Mouse (Mus musculus) intestine, embryonic 14.5 days (tissue): ENCODE results near the gene Acta1. TPM values are rescaled to one million over a fixed set of nuclear protein-coding genes. Genes with fewer than 3 reads are reported as not detected.

Experiments
- ATAC-seq: fragments of 200-750 bp; cut with Nextera tagmentation; replicated peaks from 2 replicates; pipeline ENCODE4 v1.8.0; 2017; ENCODE audit warnings: low read depth, moderate number of reproducible peaks, moderate TSS enrichment, moderate library complexity; ENCODE audit not compliant: low FRiP score, low TSS enrichment
- DNase-seq: peaks from one replicate; pipeline ENCODE4 v3.0.0-alpha.2; 2018; ENCODE audit warnings: low spot score
- H3K27ac ChIP-seq: fragments of 300-500 bp; sonication (generic); 2 replicates; pipeline ENCODE4 v1.5.1; 2014; ENCODE audit warnings: low read depth, mild to moderate bottlenecking, control low read depth
- H3K27me3 ChIP-seq: fragments of 300-500 bp; sonication (generic); replicated peaks from 2 replicates; pipeline ENCODE4 v1.6.1; 2014; ENCODE audit warnings: low read length, control low read depth; ENCODE audit not compliant: control insufficient read depth, insufficient read depth
- H3K36me3 ChIP-seq: fragments of 300-500 bp; sonication (generic); 2 replicates; pipeline ENCODE4 v1.6.1; 2014; ENCODE audit warnings: low read length, control low read depth; ENCODE audit not compliant: control insufficient read depth, insufficient read depth
- H3K4me1 ChIP-seq: fragments of 300-500 bp; sonication (generic); replicated peaks from 2 replicates; pipeline ENCODE4 v1.6.1; 2014; ENCODE audit warnings: low read length, control low read depth, mixed read lengths; ENCODE audit not compliant: control insufficient read depth, insufficient read depth
- H3K4me2 ChIP-seq: fragments of 300-500 bp; sonication (generic); 2 replicates; pipeline ENCODE4 v1.6.1; 2014; ENCODE audit warnings: low read length
- H3K4me3 ChIP-seq: fragments of 300-500 bp; sonication (generic); 2 replicates; pipeline ENCODE4 v1.5.1; 2014; ENCODE audit warnings: low read depth, low read length, control low read depth, mixed read lengths
- H3K9ac ChIP-seq: fragments of 300-500 bp; sonication (generic); 2 replicates; pipeline ENCODE4 v1.6.1; 2014; ENCODE audit warnings: mild to moderate bottlenecking, low read length
- H3K9me3 ChIP-seq: fragments of 300-500 bp; sonication (generic); 2 replicates; pipeline ENCODE4 v1.6.1; 2016; ENCODE audit warnings: low read length, control low read depth; ENCODE audit not compliant: control insufficient read depth
- WGBS: fragments of 180-500 bp; shearing (Covaris S2); extraction: QIAGEN DNeasy Blood & Tissue Kit; methylation state at CpG from one replicate; pipeline ENCODE4 v1.1.7; 2014; 5-methylcytosine and 5-hydroxymethylcytosine counted together
- polyA plus RNA-seq: library from polyadenylated mRNA; unstranded; fragments of >200 nt; fragmentation: Nextera tagmentation; extraction: Ambion mirVana; gene quantifications from 2 replicates; pipeline ENCODE4 v1.2.1, GENCODE M21; 2014

The Acta1 gene
- polyA plus RNA-seq, 1 experiment from 2014 or later: 1.3 TPM

DNA sequence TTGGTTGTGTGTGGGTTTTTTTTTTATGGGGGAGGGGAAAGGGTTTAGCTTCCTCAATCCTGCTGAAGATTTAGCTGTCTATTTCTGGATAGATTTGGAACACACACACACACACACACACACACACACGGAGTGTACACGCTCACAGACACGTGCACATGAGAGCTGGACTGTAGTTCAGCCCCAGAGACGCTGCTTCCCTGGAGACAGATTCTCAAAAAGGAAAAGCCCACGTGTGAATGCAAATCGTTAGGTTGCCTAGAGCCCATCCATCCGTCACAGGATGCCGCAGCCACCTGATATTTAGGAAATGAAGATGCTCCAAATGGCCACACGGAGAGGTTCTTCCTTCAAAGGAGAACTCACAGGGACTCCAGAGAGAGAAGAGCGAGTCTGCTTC lies 14.3 kb downstream of the Acta1 start:
- WGBS: 60% methylated on average over 10 of the region's 10 CpGs
- H3K36me3 ChIP-seq: no peaks in the 10 kb centered on the region
- H3K4me3 ChIP-seq: no peak overlapping the region
- no peak overlapping the region for H3K27ac ChIP-seq
- no peaks in the 10 kb centered on the region for H3K4me1 ChIP-seq
- H3K27me3 ChIP-seq: 0 out of 2 replicates have a peak, but pooled peaks cover 2% of the 10 kb centered on the region
- DNase-seq (no peak), ATAC-seq (no peak)
- no peaks in the 10 kb centered on the region for H3K9me3 ChIP-seq
- no peak overlapping the region for H3K9ac ChIP-seq
- no peak overlapping the region for H3K4me2 ChIP-seq

DNA sequence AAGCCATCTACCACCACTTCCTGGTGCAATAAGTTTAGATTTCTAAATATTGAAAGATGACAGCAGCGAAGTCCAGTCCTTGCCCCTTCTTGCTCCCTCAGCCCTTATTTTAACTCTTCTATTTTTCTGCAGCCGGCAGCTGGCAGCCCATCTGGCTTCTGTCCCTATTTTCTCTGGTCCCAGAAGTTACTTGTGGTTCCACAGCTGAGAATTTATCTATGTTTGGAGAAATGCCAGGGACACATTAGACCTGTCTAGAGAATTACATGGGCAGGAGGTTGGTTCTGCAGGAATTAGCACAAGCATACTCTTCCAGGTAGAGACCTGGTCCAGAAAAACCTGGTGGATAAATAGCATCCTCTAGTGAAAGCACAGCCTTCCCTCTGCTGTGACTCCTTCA lies 16.7 kb downstream of the Acta1 start:
- no peaks in the 10 kb centered on the region for H3K27me3 ChIP-seq
- DNase-seq (no peak), ATAC-seq (no peak)
- H3K27ac ChIP-seq: no peak overlapping the region
- H3K4me1 ChIP-seq: no peaks in the 10 kb centered on the region
- no peak overlapping the region for H3K9ac ChIP-seq
- H3K9me3 ChIP-seq: no peaks in the 10 kb centered on the region
- no peak overlapping the region for H3K4me3 ChIP-seq
- no peaks in the 10 kb centered on the region for H3K36me3 ChIP-seq
- 46% methylated on average over 2 of the region's 2 CpGs for WGBS
- H3K4me2 ChIP-seq: no peak overlapping the region

DNA sequence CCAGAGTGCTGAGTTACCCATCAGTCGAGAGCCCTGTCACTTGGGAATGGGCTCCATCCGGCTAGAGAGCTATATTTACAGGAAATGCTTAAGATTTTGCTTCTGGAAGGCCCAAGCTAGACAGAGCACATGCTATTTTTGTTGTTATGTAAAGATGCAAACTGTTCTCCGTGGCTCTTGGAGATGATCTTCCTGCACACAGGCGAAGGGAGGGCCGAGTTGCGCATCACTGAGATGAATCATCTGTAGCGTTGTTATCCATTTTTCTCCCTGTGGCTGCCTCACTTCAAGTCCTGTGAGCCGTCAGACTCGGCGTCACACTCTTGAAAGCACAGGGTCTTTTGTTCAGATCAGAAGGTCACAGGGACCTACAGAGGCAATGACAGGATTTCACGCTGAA lies 20.2 kb downstream of the Acta1 start:
- DNase-seq (no peak), ATAC-seq (no peak)
- Histone ChIP-seq H3K4me3 (no peak overlapping the region), H3K27ac (no peak overlapping the region), H3K36me3 (no peaks in the 10 kb centered on the region), H3K4me2 (no peak overlapping the region), H3K9ac (no peak overlapping the region), H3K27me3 (no peaks in the 10 kb centered on the region), H3K4me1 (no peaks in the 10 kb centered on the region), H3K9me3 (no peaks in the 10 kb centered on the region)
- WGBS: 80% methylated on average over 11 of the region's 11 CpGs

DNA sequence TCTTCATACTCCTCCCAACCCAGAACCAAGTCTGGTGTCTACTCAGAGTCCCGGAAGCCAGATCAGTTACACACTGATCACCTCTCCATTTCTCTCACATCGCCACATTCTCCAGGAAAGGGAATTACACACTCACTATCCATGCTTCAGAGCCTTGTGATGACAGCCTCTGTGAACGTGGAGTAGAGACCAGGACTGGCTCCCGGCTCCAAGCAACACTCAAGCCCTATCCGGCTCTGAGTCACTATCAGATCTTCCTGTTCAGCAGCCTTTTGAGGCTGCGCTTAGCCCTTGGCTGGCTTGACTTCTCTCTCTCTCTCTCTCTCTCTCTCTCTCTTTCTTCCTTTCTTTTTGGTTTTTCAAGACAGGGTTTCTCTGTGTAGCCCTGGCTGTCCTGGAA lies 21.2 kb downstream of the Acta1 start:
- no peak overlapping the region for H3K27ac ChIP-seq
- no peak for DNase-seq
- no peak overlapping the region for H3K4me2 ChIP-seq
- no peaks in the 10 kb centered on the region for H3K36me3 ChIP-seq
- no peak overlapping the region for H3K4me3 ChIP-seq
- no peaks in the 10 kb centered on the region for H3K4me1 ChIP-seq
- H3K9ac ChIP-seq: no peak overlapping the region
- no peaks in the 10 kb centered on the region for H3K9me3 ChIP-seq
- H3K27me3 ChIP-seq: no peaks in the 10 kb centered on the region
- no peak for ATAC-seq
- WGBS: 84% methylated on average over 6 of the region's 6 CpGs

DNA sequence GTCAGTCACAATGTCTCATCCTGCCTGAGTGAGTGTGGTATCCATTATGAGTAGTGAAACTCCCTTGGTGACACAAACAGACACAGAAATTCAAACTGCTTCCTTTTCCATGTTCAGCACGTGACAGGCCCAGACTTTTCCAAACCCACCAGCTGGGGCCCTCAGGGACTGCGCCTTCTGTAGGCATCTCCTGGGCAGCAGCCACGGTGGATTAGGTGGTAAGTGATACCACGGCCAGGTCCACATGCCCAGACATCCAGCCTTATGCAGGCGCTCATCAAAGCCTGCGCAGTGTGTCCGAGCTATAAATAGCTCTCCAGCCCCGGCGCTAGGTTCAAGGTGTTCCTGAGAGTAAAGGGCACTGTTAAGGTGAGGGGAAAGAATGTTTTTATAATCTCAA lies 22.5 kb downstream of the Acta1 start:
- Histone ChIP-seq H3K36me3 (no peaks in the 10 kb centered on the region), H3K4me2 (no peak overlapping the region), H3K9ac (no peak overlapping the region), H3K9me3 (no peaks in the 10 kb centered on the region), H3K4me1 (no peaks in the 10 kb centered on the region), H3K27ac (no peak overlapping the region), H3K4me3 (no peak overlapping the region), H3K27me3 (no peaks in the 10 kb centered on the region)
- ATAC-seq: no peak
- no peak for DNase-seq
- 75% methylated on average over 9 of the region's 9 CpGs for WGBS

DNA sequence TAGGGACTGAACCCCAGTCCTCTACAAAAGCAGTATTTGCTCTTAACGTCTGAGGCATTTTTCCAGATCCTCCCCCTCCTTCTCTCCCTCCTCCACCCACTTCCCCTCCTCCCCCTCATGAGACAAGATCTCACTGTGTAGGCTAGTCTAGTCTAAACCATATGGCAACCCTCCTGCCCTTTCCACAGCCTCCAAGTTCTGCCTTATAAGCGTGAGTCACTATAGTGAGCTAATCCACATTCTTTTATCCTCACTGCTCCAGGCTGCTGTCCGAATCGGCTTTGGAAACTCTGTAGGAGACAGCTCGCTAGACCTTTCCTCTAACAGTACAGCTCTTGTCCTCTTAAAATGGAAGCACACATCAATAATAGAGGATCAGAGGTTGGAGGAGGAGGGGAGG lies 27.6 kb downstream of the Acta1 start:
- H3K4me2 ChIP-seq: no peak overlapping the region
- no peak overlapping the region for H3K4me3 ChIP-seq
- H3K9me3 ChIP-seq: no peaks in the 10 kb centered on the region
- no peak overlapping the region for H3K9ac ChIP-seq
- H3K27me3 ChIP-seq: 0 out of 2 replicates have a peak, but pooled peaks cover 2% of the 10 kb centered on the region
- no peak for ATAC-seq
- 27% methylated on average over 5 of the region's 5 CpGs for WGBS
- no peaks in the 10 kb centered on the region for H3K4me1 ChIP-seq
- H3K36me3 ChIP-seq: no peaks in the 10 kb centered on the region
- DNase-seq: no peak
- no peak overlapping the region for H3K27ac ChIP-seq

DNA sequence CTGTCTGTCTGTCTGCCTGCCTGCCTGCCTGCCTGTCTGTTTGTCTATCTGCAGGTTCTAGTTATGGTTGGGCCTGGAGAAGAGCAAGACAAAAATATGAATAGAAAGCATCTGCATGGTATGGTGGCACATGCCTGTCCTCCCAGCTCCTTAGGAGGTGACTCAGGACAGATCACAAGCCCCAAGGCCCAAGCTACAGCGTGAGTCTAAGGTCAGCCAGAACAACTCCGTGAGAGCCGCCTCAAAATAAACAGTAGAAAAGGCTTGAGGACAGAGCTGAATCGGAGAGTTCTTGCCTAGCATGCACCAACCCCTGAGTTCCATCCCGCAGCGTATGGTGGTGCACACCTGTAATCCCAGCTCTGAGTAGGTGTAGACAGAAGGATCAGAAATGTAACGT lies 28.8 kb downstream of the Acta1 start:
- 64% methylated on average over 7 of the region's 7 CpGs for WGBS
- DNase-seq (no peak), ATAC-seq (no peak)
- Histone ChIP-seq H3K27ac (no peak overlapping the region), H3K9me3 (no peaks in the 10 kb centered on the region), H3K36me3 (no peaks in the 10 kb centered on the region), H3K27me3 (peaks cover 4% of the 10 kb centered on the region; the same call in 1 of the 2 replicates), H3K4me1 (no peaks in the 10 kb centered on the region), H3K4me2 (no peak overlapping the region), H3K4me3 (no peak overlapping the region), H3K9ac (no peak overlapping the region)

DNA sequence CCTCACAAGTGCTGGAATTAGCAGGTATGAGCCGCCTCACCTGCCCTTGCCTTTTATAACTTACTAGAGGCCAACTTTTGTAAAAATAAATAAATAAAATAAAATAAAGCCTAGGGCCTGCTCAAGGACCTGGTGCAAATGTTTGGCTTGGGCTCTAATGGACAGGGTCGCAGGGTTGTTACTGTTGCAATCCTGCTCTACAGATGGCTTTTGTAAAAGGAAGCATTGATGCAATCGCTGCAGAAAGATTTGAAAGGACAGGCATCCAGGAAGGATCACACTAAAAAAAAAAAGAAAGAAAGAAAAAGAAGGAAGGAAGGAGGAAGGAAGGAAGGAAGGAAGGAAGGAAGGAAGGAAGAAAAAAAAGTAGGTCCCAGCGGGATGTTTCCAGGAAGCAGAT lies 34.2 kb downstream of the Acta1 start:
- Histone ChIP-seq H3K36me3 (no peaks in the 10 kb centered on the region), H3K4me3 (peak overlapping the region; percentile 80), H3K27me3 (peaks cover 8% of the 10 kb centered on the region; the same call in 1 of the 2 replicates), H3K27ac (no peak overlapping the region), H3K4me2 (peak overlapping the region; percentile 91), H3K9me3 (no peaks in the 10 kb centered on the region), H3K4me1 (peaks cover 10% of the 10 kb centered on the region), H3K9ac (no peak overlapping the region)
- DNase-seq (no peak), ATAC-seq (no peak)
- 80% methylated on average over 4 of the region's 4 CpGs for WGBS

DNA sequence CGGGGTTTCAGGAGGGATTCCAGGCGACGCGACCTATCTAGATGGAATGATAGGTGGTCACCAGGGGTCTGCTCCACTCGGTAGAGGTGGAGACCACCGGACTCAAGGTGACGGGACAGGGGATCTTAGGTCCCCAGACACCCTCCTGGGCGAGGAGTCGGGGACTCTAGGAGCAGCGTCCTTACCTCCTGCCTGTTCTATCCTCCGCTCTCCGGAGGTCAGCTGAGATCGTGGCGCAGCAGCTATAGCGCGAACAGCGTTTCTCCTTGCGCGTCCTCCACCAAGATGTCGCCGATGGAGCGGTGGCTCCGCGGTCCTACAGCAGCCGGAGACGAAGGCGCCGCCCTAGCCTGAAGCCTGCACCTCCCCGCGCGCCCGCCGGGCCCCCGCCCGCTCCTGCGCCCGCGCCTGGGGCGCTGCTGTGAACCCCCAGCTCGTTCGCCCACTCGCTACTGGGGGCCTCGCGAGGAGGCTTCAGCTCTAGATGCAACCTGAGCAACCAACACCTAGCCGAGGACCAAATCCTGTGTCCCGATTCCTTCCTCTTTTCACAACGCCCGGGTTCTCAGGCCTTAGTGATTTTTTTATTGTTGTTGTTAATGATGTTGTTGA lies 34.8 kb downstream of the Acta1 start, which contains the start of gene Ccsap:
Gene Ccsap, minus strand, starts transcription at position 562 of the 612 bp plus-strand sequence.
- ATAC-seq (peak; percentile 63), DNase-seq (no peak)
- peak within 1 kb of the TSS; percentile 80 for H3K4me3 ChIP-seq
- H3K27ac ChIP-seq: no peak within 1 kb of the TSS
- WGBS: 1% methylated on average over 48 of the region's 48 CpGs
- 0 out of 2 replicates have a peak, but pooled peaks cover under 1% of the 10 kb centered on the region for H3K9me3 ChIP-seq
- H3K36me3 ChIP-seq: no peaks in the 10 kb centered on the region
- H3K4me1 ChIP-seq: peaks cover 10% of the 10 kb centered on the region
- peaks cover 6% of the 10 kb centered on the region; the same call in 1 of the 2 replicates for H3K27me3 ChIP-seq
- peak within 1 kb of the TSS; percentile 58 for H3K9ac ChIP-seq
- H3K4me2 ChIP-seq: peak within 1 kb of the TSS; percentile 91
